Mouse (Mus musculus) spleen, postnatal 14 days (tissue): Measurements from ENCODE around the gene Kpna2.
"Not testable (repeated sequence)": the region's sequence is repeated elsewhere in the genome, so short reads cannot be mapped to it uniquely, and the experiment has no call there.

Experiments used
- DNase-seq, 2 experiments: peaks; one replicate each; pipeline ENCODE4 v3.0.0; 2021 to 2022; ENCODE audit warnings: low spot score in 2 of 2

Kpna2 gene

GRCm38 (mm10) chr11:107018606-107019005 lies 19.3 kb upstream of the Kpna2 start:
- no peak for DNase-seq

GRCm38 (mm10) chr11:107017339-107017886 lies 18.1 kb upstream of the Kpna2 start:
- no peak for DNase-seq

GRCm38 (mm10) chr11:107016893-107017292 lies 17.6 kb upstream of the Kpna2 start:
- no peak for DNase-seq

GRCm38 (mm10) chr11:107015535-107016187 lies 16.3 kb upstream of the Kpna2 start:
- not testable (repeated sequence) for DNase-seq

GRCm38 (mm10) chr11:107014597-107015309 lies 15.4 kb upstream of the Kpna2 start:
- DNase-seq, result peak in 1 of 2 experiments; percentile 33

GRCm38 (mm10) chr11:107014020-107014585 lies 14.8 kb upstream of the Kpna2 start:
- DNase-seq, result no peak

GRCm38 (mm10) chr11:107012324-107013017 lies 13.1 kb upstream of the Kpna2 start:
- DNase-seq, result peak; percentile 99

GRCm38 (mm10) chr11:107011669-107012323 lies 12.5 kb upstream of the Kpna2 start:
- no peak for DNase-seq

GRCm38 (mm10) chr11:107011171-107011570 lies 11.8 kb upstream of the Kpna2 start:
- no peak for DNase-seq

GRCm38 (mm10) chr11:107010447-107010846 lies 11.1 kb upstream of the Kpna2 start:
- DNase-seq, result no peak

- DNase-seq, result no peak
Measured at GRCm38 (mm10) chr11:107005538-107005937, 6.2 kb upstream of the Kpna2 start.

- DNase-seq, result no peak
Measured at GRCm38 (mm10) chr11:107001760-107002675, 2.7 kb upstream of the Kpna2 start.

GRCm38 (mm10) chr11:106999949-107000513 lies 690 bp upstream of the Kpna2 start:
- no peak for DNase-seq

GRCm38 (mm10) chr11:106998651-106999150 lies 640 bp downstream of the Kpna2 start:
- DNase-seq, result peak in 1 of 2 experiments; percentile 20

- DNase-seq, result no peak
Measured at GRCm38 (mm10) chr11:106997976-106998375, 1.4 kb downstream of the Kpna2 start.

- not testable (repeated sequence) for DNase-seq
Measured at GRCm38 (mm10) chr11:106996492-106996891, 2.8 kb downstream of the Kpna2 start.

GRCm38 (mm10) chr11:106994246-106995085 lies 4.9 kb downstream of the Kpna2 start:
- no peak for DNase-seq

- DNase-seq, result no peak
Measured at GRCm38 (mm10) chr11:106987384-106987783, 12.0 kb downstream of the Kpna2 start.
